Mouse (Mus musculus): ENCODE data around the gene Vmn1r227. TPM values are rescaled to one million over a fixed set of nuclear protein-coding genes. Genes with fewer than 3 reads are reported as not detected.

Vmn1r227 gene
- polyA plus RNA-seq (2015; fragmentation: Nextera tagmentation; extraction: Ambion mirVana) = not detected in 2 replicates

DNA sequence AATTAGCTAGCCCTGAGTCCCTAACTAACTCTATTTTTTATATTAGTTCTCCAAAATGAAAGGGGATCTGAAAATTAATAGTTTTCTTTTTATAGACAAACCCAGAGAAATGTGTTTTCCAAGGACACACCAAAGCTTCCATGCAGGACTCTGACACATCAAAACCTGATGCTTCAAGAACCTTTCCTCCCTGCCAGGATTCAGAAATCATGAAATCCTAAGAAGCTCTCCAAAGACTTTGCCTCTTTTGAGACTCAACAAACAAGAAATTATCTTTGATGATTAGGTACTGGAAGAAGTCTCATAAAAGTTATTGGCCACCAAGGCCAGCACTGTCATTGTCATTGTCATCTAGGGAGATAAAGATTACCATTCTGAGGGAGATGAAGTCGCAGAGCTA, at the start of gene Vmn1r227:
Gene Vmn1r227, plus strand, starts transcription at position 301 of the 400 bp plus-strand sequence.
- 43% methylated on average over 1 of the region's 1 CpGs for WGBS
- H3K9me3 ChIP-seq (ENCODE audit: control insufficient read depth, low read length) = no peaks in the 10 kb centered on the region

DNA sequence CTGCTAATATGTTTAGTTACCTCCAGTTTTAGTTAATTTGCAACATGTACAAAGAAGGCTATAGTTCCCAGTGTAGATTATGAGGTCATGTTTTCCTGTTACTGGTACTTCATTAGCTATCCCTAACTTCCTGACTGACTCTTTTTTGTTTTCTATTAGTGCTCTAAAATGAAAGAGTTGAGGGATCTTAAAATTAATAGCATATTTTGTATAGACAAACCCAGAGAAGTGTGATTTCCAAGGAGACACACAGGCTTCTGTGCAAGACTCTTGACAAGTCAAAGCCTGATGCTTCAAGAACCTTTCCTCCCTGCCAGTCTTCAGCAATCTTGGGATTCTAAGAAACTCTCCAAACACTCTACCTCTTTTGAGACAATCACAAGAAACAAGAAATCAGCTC, 47.1 kb upstream of the Vmn1r227 start, which contains the start of gene Vmn1r226:
Gene Vmn1r226, plus strand, starts transcription at position 301 of the 400 bp plus-strand sequence.
- H3K9me3 ChIP-seq (ENCODE audit: control insufficient read depth, low read length) = 0 out of 2 replicates have a peak, but pooled peaks cover 3% of the 10 kb centered on the region
- H3K4me3 ChIP-seq (ENCODE audit: low read length) = no peak within 1 kb of the TSS
- no peak for ATAC-seq
- no peak within 1 kb of the TSS for H3K27ac ChIP-seq (ENCODE audit: low read length)
- H3K9ac ChIP-seq (ENCODE audit: low read depth, low read length) = no peak within 1 kb of the TSS
- no peaks in the 10 kb centered on the region for H3K4me1 ChIP-seq (ENCODE audit: control insufficient read depth, insufficient read depth, low read length)
- H3K27me3 ChIP-seq (replicated peaks; ENCODE audit: control insufficient read depth, insufficient read depth, low read length) = no peaks in the 10 kb centered on the region
- no peaks in the 10 kb centered on the region for H3K36me3 ChIP-seq (ENCODE audit: control insufficient read depth, insufficient read depth, low read length)
- H3K4me2 ChIP-seq (ENCODE audit: low read depth, low read length) = no peak within 1 kb of the TSS

More for the DNA sequence above, at the start of gene Vmn1r227:
- no peak within 1 kb of the TSS for H3K27ac ChIP-seq (ENCODE audit: low read length)
- ATAC-seq = no peak
- H3K4me1 ChIP-seq (ENCODE audit: control insufficient read depth, insufficient read depth, low read length) = no peaks in the 10 kb centered on the region
- no peak within 1 kb of the TSS for H3K9ac ChIP-seq (ENCODE audit: low read depth, low read length)
- H3K36me3 ChIP-seq (ENCODE audit: control insufficient read depth, insufficient read depth, low read length) = no peaks in the 10 kb centered on the region
- no peaks in the 10 kb centered on the region for H3K27me3 ChIP-seq (replicated peaks; ENCODE audit: control insufficient read depth, insufficient read depth, low read length)
- H3K4me2 ChIP-seq (ENCODE audit: low read depth, low read length) = no peak within 1 kb of the TSS
- no peak within 1 kb of the TSS for H3K4me3 ChIP-seq (ENCODE audit: low read length)

DNA sequence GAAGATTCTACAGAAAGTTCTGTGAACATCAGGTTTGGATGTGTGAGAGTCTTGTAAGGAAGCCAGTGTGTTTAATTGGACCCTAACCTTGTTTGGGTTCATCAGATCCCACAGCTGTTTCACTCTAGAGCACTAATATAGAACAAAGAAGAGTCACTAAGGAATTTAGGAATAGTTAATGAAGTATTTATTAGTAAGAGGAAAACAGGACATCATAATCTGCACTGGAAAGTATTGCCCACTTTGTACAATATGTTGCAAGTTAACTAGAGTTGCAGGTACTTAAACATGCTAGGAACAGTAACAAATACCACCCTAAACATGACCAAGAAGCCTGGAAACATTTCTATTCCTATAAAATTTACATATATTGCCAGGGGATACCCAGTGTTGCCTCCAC, 56.4 kb downstream of the Vmn1r227 start, which contains the start of gene Vmn1r228:
Gene Vmn1r228, minus strand, starts transcription at position 101 of the 400 bp plus-strand sequence.
- H3K9ac ChIP-seq (ENCODE audit: low read depth, low read length) = no peak within 1 kb of the TSS
- H3K9me3 ChIP-seq (ENCODE audit: control insufficient read depth, low read length) = no peaks in the 10 kb centered on the region
- H3K4me2 ChIP-seq (ENCODE audit: low read depth, low read length) = no peak within 1 kb of the TSS
- no peak for ATAC-seq
- no peaks in the 10 kb centered on the region for H3K27me3 ChIP-seq (replicated peaks; ENCODE audit: control insufficient read depth, insufficient read depth, low read length)
- H3K36me3 ChIP-seq (ENCODE audit: control insufficient read depth, insufficient read depth, low read length) = no peaks in the 10 kb centered on the region
- no peak within 1 kb of the TSS for H3K4me3 ChIP-seq (ENCODE audit: low read length)
- H3K4me1 ChIP-seq (ENCODE audit: control insufficient read depth, insufficient read depth, low read length) = no peaks in the 10 kb centered on the region
- no peak within 1 kb of the TSS for H3K27ac ChIP-seq (ENCODE audit: low read length)

Other genes with a start within 250 kb of the Vmn1r227 start
- not detected in 2 replicates for gene Vmn2r108, start 248.5 kb upstream of the Vmn1r227 start, polyA plus RNA-seq (2015; fragmentation: Nextera tagmentation; extraction: Ambion mirVana)
- gene Vmn1r225, start 231.7 kb upstream of the Vmn1r227 start, polyA plus RNA-seq (2015; fragmentation: Nextera tagmentation; extraction: Ambion mirVana) = not detected in 2 replicates
- not detected in 2 replicates for gene Vmn2r109, start 165.1 kb upstream of the Vmn1r227 start, polyA plus RNA-seq (2015; fragmentation: Nextera tagmentation; extraction: Ambion mirVana)
- gene Vmn2r110, start 133.4 kb upstream of the Vmn1r227 start, polyA plus RNA-seq (2015; fragmentation: Nextera tagmentation; extraction: Ambion mirVana) = 0.02 TPM in 1 of 2 replicates, not detected in the other
- not detected in 2 replicates for gene Fpr-rs3, start 105.0 kb upstream of the Vmn1r227 start, polyA plus RNA-seq (2015; fragmentation: Nextera tagmentation; extraction: Ambion mirVana)
- not detected in 2 replicates for gene Vmn1r226, start 47.0 kb upstream of the Vmn1r227 start, polyA plus RNA-seq (2015; fragmentation: Nextera tagmentation; extraction: Ambion mirVana)
- gene Vmn1r228, start 56.3 kb downstream of the Vmn1r227 start, polyA plus RNA-seq (2015; fragmentation: Nextera tagmentation; extraction: Ambion mirVana) = not detected in 2 replicates
- gene Vmn1r229, start 81.7 kb downstream of the Vmn1r227 start, polyA plus RNA-seq (2015; fragmentation: Nextera tagmentation; extraction: Ambion mirVana) = not detected in 2 replicates
- gene Vmn1r230, start 110.6 kb downstream of the Vmn1r227 start, polyA plus RNA-seq (2015; fragmentation: Nextera tagmentation; extraction: Ambion mirVana) = not detected in 2 replicates
- gene Vmn1r231, start 175.2 kb downstream of the Vmn1r227 start, polyA plus RNA-seq (2015; fragmentation: Nextera tagmentation; extraction: Ambion mirVana) = not detected in 2 replicates
- gene Vmn1r232, start 189.9 kb downstream of the Vmn1r227 start, polyA plus RNA-seq (2015; fragmentation: Nextera tagmentation; extraction: Ambion mirVana) = not detected in 2 replicates
- gene Ppp2r1a, start 215.5 kb downstream of the Vmn1r227 start, polyA plus RNA-seq (2015; fragmentation: Nextera tagmentation; extraction: Ambion mirVana) = 352 and 364 TPM in 2 replicates